Mouse (Mus musculus) neural tube, embryonic 13.5 days (tissue): ENCODE data around the gene Slc26a10. TPM values are rescaled to one million over a fixed set of nuclear protein-coding genes. Genes with fewer than 3 reads are reported as not detected.
"Not testable (repeated sequence)": the region's sequence is repeated elsewhere in the genome, so short reads cannot be mapped to it uniquely, and the experiment has no call there.

Experiments used
- ATAC-seq: fragments of 200-750 bp; cut with Nextera tagmentation; 2 replicates; pipeline ENCODE4 v1.8.0; 2017; ENCODE audit warnings: low read depth, mild to moderate bottlenecking, moderate TSS enrichment, moderate library complexity
- H3K27ac ChIP-seq: fragments of 300-500 bp; sonication (generic); replicated peaks from 2 replicates; pipeline ENCODE4 v1.5.1; 2015; ENCODE audit warnings: moderate library complexity, mild to moderate bottlenecking, inconsistent platforms
- H3K27me3 ChIP-seq: fragments of 300-500 bp; sonication (generic); 2 replicates; pipeline ENCODE4 v1.6.1; 2015; ENCODE audit warnings: mild to moderate bottlenecking, inconsistent platforms
- H3K36me3 ChIP-seq: fragments of 300-500 bp; sonication (generic); 2 replicates; pipeline ENCODE4 v1.6.1; 2015; ENCODE audit warnings: mild to moderate bottlenecking, inconsistent platforms
- H3K4me1 ChIP-seq: fragments of 300-500 bp; sonication (generic); replicated peaks from 2 replicates; pipeline ENCODE4 v1.6.1; 2015; ENCODE audit warnings: inconsistent platforms
- H3K4me2 ChIP-seq: fragments of 300-500 bp; sonication (generic); 2 replicates; pipeline ENCODE4 v1.6.1; 2015; ENCODE audit warnings: inconsistent platforms, mild to moderate bottlenecking, moderate library complexity
- H3K4me3 ChIP-seq: fragments of 300-500 bp; sonication (generic); 2 replicates; pipeline ENCODE4 v1.5.1; 2015; ENCODE audit warnings: mild to moderate bottlenecking, inconsistent platforms
- H3K9ac ChIP-seq: fragments of 300-500 bp; sonication (generic); 2 replicates; pipeline ENCODE4 v1.6.1; 2015; ENCODE audit warnings: moderate library complexity, mild to moderate bottlenecking, inconsistent platforms
- H3K9me3 ChIP-seq: fragments of 300-500 bp; sonication (generic); 2 replicates; pipeline ENCODE4 v1.6.1; 2016; ENCODE audit warnings: inconsistent platforms
- WGBS: fragments of 180-500 bp; shearing (Covaris S2); methylation state at CpG from one replicate; pipeline ENCODE4 v1.1.7; 2015; 5-methylcytosine and 5-hydroxymethylcytosine counted together
- polyA plus RNA-seq: library from polyadenylated mRNA; unstranded; fragments of >200 nt; fragmentation: Nextera tagmentation; extraction: Ambion mirVana; gene quantifications from 2 replicates; pipeline ENCODE4 v1.2.1, GENCODE M21; 2015

Slc26a10 gene
- polyA plus RNA-seq, 1 experiment from 2014 or later: 0.93 TPM

DNA sequence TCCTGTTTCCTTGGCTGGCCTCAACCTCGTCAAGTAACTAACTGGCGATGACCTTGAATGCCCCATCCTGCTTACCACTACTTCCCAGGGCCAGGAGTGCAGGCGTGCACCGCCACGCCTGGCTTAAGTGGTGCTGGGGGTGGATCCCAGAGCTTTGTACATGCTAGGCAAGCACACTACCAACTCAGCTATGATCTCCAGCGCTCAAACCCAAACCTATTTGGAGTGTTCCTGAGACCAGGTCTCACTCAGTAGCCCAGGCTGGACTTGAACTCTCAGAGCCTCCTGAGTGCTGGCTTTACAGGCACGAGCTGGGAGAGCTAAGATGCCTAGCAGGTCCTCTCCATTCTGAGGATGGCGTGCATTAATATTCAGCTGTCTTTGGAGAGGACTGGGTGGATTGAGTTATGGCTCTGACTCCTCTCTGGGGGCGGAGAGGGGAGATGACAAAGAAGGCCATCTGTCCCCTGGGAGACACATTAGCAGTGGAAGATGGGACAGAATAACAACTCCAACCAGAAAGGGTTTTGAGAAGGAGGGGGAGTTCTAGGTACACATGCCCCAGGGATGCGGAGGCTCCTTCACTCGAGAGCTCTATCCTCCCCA is 17.2 kb upstream of the Slc26a10 start:
- 69% methylated on average over 11 of the region's 11 CpGs for whole genome bisulfite sequencing
- Histone ChIP-seq H3K36me3 (peaks cover 60% of the 10 kb centered on the region), H3K4me3 (no peak overlapping the region), H3K27me3 (no peaks in the 10 kb centered on the region), H3K9ac (no peak overlapping the region), H3K27ac (0 out of 2 replicates have a peak overlapping the region, but pooled peaks have one; percentile 7), H3K9me3 (no peaks in the 10 kb centered on the region), H3K4me1 (peaks cover 38% of the 10 kb centered on the region), H3K4me2 (no peak overlapping the region)
- ATAC-seq: no peak

DNA sequence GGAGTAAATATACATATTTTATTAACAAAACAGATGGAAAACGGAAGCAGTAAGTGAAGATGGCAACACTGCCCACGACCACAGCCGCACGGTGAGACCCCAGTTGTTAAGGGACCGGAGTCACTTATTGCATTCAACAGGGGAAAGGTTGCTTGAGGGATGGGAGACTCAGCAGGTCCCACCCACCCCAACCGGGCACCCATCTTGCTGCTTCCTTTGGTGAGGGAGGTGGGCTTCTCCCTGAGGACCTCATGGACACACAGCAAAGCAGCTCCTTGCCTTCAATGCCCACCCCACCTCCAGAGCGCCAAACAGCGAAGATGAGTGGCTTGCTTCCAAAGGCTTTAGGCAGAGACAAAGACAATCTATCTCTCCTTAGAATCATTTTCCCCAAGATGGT is 16.7 kb upstream of the Slc26a10 start:
- Histone ChIP-seq H3K9ac (no peak overlapping the region), H3K27ac (0 out of 2 replicates have a peak overlapping the region, but pooled peaks have one; percentile 7), H3K36me3 (peaks cover 60% of the 10 kb centered on the region), H3K4me2 (no peak overlapping the region), H3K27me3 (no peaks in the 10 kb centered on the region), H3K4me3 (no peak overlapping the region), H3K4me1 (peaks cover 43% of the 10 kb centered on the region), H3K9me3 (no peaks in the 10 kb centered on the region)
- ATAC-seq: no peak
- 87% methylated on average over 8 of the region's 8 CpGs for WGBS

GRCm38 (mm10) chr10:127196392-127196791 is 15.9 kb upstream of the Slc26a10 start:
- no peaks in the 10 kb centered on the region for H3K27me3 ChIP-seq
- no peaks in the 10 kb centered on the region for H3K9me3 ChIP-seq
- ATAC-seq: peak; percentile 62
- H3K9ac ChIP-seq: peak overlapping the region; percentile 96
- WGBS: 0% methylated on average over 5 of the region's 5 CpGs
- H3K4me2 ChIP-seq: peak overlapping the region; percentile 88
- peaks cover 45% of the 10 kb centered on the region for H3K4me1 ChIP-seq
- peak overlapping the region; percentile 95 for H3K27ac ChIP-seq
- H3K4me3 ChIP-seq: peak overlapping the region; percentile 95
- H3K36me3 ChIP-seq: peaks cover 60% of the 10 kb centered on the region

GRCm38 (mm10) chr10:127195328-127196129 is 15.1 kb upstream of the Slc26a10 start, which contains the start of gene Dtx3:
Dtx3 (minus strand) TSS chr10:127195728.
- Histone ChIP-seq H3K36me3 (peaks cover 61% of the 10 kb centered on the region), H3K9ac (peak within 1 kb of the TSS; percentile 96), H3K4me3 (peak within 1 kb of the TSS; percentile 95), H3K27ac (peak within 1 kb of the TSS; percentile 95), H3K9me3 (no peaks in the 10 kb centered on the region), H3K27me3 (no peaks in the 10 kb centered on the region), H3K4me1 (peaks cover 53% of the 10 kb centered on the region), H3K4me2 (peak within 1 kb of the TSS; percentile 88)
- peak; percentile 70 for ATAC-seq
- WGBS: 0% methylated on average over 44 of the region's 47 CpGs

- ATAC-seq: peak; percentile 34
- Histone ChIP-seq H3K9me3 (no peaks in the 10 kb centered on the region), H3K4me2 (peak overlapping the region; percentile 88), H3K4me1 (peaks cover 62% of the 10 kb centered on the region), H3K27me3 (no peaks in the 10 kb centered on the region), H3K27ac (peak overlapping the region; percentile 95), H3K4me3 (peak overlapping the region; percentile 95), H3K36me3 (peaks cover 54% of the 10 kb centered on the region), H3K9ac (peak overlapping the region; percentile 96)
- 18% methylated on average over 22 of the region's 22 CpGs for WGBS
Observed at GRCm38 (mm10) chr10:127194428-127195327, 14.2 kb upstream of the Slc26a10 start.

GRCm38 (mm10) chr10:127193011-127193410 is 12.6 kb upstream of the Slc26a10 start:
- 80% methylated on average over 8 of the region's 9 CpGs for WGBS
- H3K4me2 ChIP-seq: no peak overlapping the region
- no peak for ATAC-seq
- no peak overlapping the region for H3K4me3 ChIP-seq
- H3K27ac ChIP-seq: no peak overlapping the region
- no peak overlapping the region for H3K9ac ChIP-seq
- H3K27me3 ChIP-seq: no peaks in the 10 kb centered on the region
- H3K9me3 ChIP-seq: no peaks in the 10 kb centered on the region
- H3K4me1 ChIP-seq: peaks cover 75% of the 10 kb centered on the region
- peaks cover 37% of the 10 kb centered on the region for H3K36me3 ChIP-seq

DNA sequence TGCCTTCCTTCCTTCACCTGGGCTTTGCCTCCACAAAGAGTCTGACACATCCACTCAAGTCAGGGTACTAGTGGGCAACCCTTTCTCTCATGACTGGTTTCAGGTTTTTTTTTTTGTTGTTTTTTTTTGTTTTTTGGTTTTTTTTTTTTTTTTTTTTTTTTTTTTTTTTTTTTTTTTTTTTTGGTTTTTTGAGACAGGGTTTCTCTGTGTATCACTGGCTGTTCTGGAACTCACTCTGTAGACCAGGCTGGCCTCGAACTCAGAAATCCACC is 11.5 kb upstream of the Slc26a10 start:
- Histone ChIP-seq H3K4me1 (peaks cover 79% of the 10 kb centered on the region), H3K36me3 (peaks cover 30% of the 10 kb centered on the region)
- ATAC-seq, H3K27ac ChIP-seq, H3K27me3 ChIP-seq, H3K4me3 ChIP-seq, H3K4me2 ChIP-seq, H3K9ac ChIP-seq, H3K9me3 ChIP-seq: not testable (repeated sequence)
- WGBS: 75% methylated on average over 1 of the region's 1 CpGs

DNA sequence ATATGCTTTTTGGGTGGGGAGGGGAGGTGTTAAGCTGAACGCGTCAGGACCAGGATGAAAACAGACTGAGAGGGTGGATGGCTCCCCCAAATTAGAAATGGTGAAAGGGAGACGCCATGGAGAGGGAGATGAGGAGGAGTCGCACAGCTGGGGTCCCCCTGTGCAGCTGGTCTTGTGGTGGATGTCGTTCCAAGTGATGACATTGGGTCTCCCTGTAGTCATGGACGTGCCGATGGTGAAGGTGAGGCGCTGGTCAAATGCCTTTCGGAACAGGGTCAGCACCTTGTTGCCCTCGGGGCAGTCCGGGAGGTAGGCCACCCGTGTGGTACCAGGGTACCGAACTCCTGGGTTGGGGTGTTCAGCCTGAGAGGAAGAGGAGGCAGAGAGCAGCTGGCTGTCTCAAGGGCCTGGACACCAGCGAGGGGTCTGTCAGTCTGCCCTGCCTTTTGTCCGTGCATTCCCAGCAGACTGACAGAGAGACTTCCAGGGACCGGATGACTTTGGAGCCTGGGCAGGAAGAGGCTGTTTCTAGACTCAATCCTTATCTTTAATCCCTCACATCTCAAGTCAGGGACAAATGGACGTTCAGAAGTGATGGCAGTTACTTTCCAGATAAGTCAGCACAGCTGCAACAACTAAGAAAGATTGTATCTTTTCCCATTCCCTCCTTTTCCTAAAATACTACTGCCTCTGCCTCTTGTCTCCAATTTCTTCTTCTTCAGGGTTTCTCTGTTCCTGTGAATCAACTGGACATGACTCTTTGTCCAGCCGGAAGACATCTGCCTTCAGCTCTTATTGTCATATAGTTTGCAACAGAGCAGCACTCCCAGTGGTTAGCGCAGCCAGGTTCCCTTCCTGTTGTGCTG is 11.0 kb upstream of the Slc26a10 start:
- 78% methylated on average over 19 of the region's 19 CpGs for WGBS
- H3K27ac ChIP-seq: no peak overlapping the region
- no peaks in the 10 kb centered on the region for H3K9me3 ChIP-seq
- H3K4me3 ChIP-seq: no peak overlapping the region
- H3K4me1 ChIP-seq: peaks cover 75% of the 10 kb centered on the region
- 0 out of 2 replicates have a peak overlapping the region, but pooled peaks have one; percentile 85 for H3K4me2 ChIP-seq
- 0 out of 2 replicates have a peak overlapping the region, but pooled peaks have one; percentile 17 for H3K9ac ChIP-seq
- no peak for ATAC-seq
- H3K36me3 ChIP-seq: peaks cover 33% of the 10 kb centered on the region
- peaks cover 3% of the 10 kb centered on the region; the same call in 1 of the 2 replicates for H3K27me3 ChIP-seq

GRCm38 (mm10) chr10:127190398-127191190 is 10.1 kb upstream of the Slc26a10 start:
- peak overlapping the region; percentile 88 for H3K9ac ChIP-seq
- H3K4me2 ChIP-seq: peak overlapping the region; percentile 85
- peaks cover 3% of the 10 kb centered on the region; the same call in 1 of the 2 replicates for H3K27me3 ChIP-seq
- H3K36me3 ChIP-seq: peaks cover 39% of the 10 kb centered on the region
- H3K4me1 ChIP-seq: peaks cover 69% of the 10 kb centered on the region
- H3K4me3 ChIP-seq: peak overlapping the region; percentile 63; the same call in 1 of the 2 replicates
- no peak for ATAC-seq
- H3K27ac ChIP-seq: peak overlapping the region; percentile 86
- WGBS: 37% methylated on average over 14 of the region's 14 CpGs
- H3K9me3 ChIP-seq: no peaks in the 10 kb centered on the region

DNA sequence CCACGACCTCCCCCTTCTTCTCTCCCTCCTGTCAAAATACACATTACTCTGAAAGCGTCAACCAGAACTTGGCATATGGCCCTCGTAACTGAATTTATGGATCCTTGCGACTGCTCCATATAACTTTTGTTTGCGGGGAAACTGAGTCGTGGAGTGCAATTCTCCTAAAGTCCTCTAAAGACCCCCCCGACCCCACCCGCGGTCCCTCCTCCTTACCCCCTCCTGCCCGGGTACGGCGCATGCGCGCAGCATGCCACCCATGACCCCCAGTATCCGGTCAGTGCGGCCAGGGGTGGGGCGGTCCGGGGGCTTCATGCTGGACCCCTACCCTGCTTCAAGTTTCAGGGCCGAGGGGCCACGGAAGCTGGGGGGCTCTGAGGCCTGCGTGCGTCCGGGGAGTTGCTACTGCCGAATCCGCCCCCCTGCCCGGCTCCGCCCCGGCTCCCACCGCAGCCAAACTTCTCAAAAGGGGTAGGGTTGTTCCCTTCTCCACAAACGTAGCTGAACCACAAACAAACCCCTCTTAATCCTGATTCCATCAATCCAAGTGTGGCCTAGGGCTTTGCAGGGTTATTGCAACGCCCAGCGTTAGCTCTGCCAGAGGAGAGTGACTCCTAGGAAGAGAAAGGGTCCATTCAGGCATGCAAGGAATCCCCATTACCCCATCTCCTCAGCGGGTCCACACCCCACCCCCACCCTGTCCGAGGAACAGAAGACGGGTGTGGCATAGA is 9.4 kb upstream of the Slc26a10 start, which contains the start of gene Arhgef25:
Gene Arhgef25, minus strand, starts transcription at position 433 of the 731 bp plus-strand sequence.
- Histone ChIP-seq H3K4me2 (peak within 1 kb of the TSS; percentile 85), H3K27ac (peak within 1 kb of the TSS; percentile 86), H3K9ac (peak within 1 kb of the TSS; percentile 88), H3K36me3 (peaks cover 45% of the 10 kb centered on the region), H3K4me1 (peaks cover 69% of the 10 kb centered on the region), H3K9me3 (no peaks in the 10 kb centered on the region), H3K4me3 (peak within 1 kb of the TSS; percentile 63), H3K27me3 (peaks cover 3% of the 10 kb centered on the region)
- WGBS: 2% methylated on average over 35 of the region's 35 CpGs
- 0 out of 2 replicates have a peak, but pooled peaks have one; percentile 12 for ATAC-seq
